Mouse (Mus musculus) kidney, embryonic 16.5 days (tissue): ENCODE measurements at regions not wholly inside any gene's neighbourhood (a gene's known extent, or its start where the extent isn't known, plus 50 kb on each side); places are given as distances from the start of the nearest gene placed in this dataset.

Source experiments
- ATAC-seq: fragments of 200-750 bp; cut with Nextera tagmentation; 2 replicates; pipeline ENCODE4 v1.8.0; 2017; ENCODE audit warnings: moderate TSS enrichment; ENCODE audit not compliant: low FRiP score, low TSS enrichment
- H3K27ac ChIP-seq: fragments of 300-500 bp; sonication (generic); 2 replicates; pipeline ENCODE4 v1.5.1; 2014; ENCODE audit warnings: low read length
- H3K27me3 ChIP-seq: fragments of 300-500 bp; sonication (generic); 2 replicates; pipeline ENCODE4 v1.6.1; 2014; ENCODE audit warnings: low read length, control low read depth, mixed read lengths; ENCODE audit not compliant: insufficient read depth
- H3K36me3 ChIP-seq: fragments of 300-500 bp; sonication (generic); 2 replicates; pipeline ENCODE4 v1.6.1; 2014; ENCODE audit warnings: low read length, control low read depth, mixed read lengths; ENCODE audit not compliant: insufficient read depth
- H3K4me1 ChIP-seq: fragments of 300-500 bp; sonication (generic); 2 replicates; pipeline ENCODE4 v1.6.1; 2014; ENCODE audit warnings: low read length, control low read depth, mixed read lengths; ENCODE audit not compliant: insufficient read depth
- H3K4me2 ChIP-seq: fragments of 300-500 bp; sonication (generic); replicated peaks from 2 replicates; pipeline ENCODE4 v1.6.1; 2014; ENCODE audit warnings: low read depth, low read length
- H3K4me3 ChIP-seq: fragments of 300-500 bp; sonication (generic); 2 replicates; pipeline ENCODE4 v1.5.1; 2014; ENCODE audit warnings: mild to moderate bottlenecking, low read length
- H3K9ac ChIP-seq: fragments of 300-500 bp; sonication (generic); replicated peaks from 2 replicates; pipeline ENCODE4 v1.6.1; 2014; ENCODE audit warnings: low read length
- H3K9me3 ChIP-seq: fragments of 300-500 bp; sonication (generic); 2 replicates; pipeline ENCODE4 v1.6.1; 2016; ENCODE audit warnings: low read length, control low read depth
- WGBS: fragments of 180-500 bp; shearing (Covaris S2); extraction: QIAGEN DNeasy Blood & Tissue Kit; methylation state at CpG from one replicate; pipeline ENCODE4 v1.1.7; 2014; 5-methylcytosine and 5-hydroxymethylcytosine counted together

DNA sequence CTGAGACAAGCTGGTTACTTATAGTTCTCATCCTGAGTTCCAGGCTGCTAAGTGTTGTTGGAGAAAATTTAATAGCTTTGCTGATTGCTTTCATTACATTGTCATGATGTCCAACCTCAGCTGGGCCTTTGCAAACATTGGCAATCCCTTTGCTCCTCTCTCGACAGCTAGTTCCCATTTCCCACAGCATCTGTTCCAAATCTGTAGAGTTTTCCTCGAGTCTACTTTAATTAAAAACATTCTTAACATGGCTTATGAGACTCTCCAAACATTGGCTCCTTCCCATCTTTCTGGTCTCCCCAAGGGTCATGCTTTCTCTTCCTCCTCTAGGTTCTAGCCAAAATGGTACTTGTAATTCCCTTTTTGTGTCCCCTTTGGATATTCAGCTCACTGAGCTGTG lies 672.6 kb upstream of the Gm8797 start:
- H3K27me3 ChIP-seq, result no peaks in the 10 kb centered on the region
- H3K36me3 ChIP-seq, result no peaks in the 10 kb centered on the region
- H3K9me3 ChIP-seq, result peaks cover 3% of the 10 kb centered on the region; the same call in 1 of the 2 replicates
- 67% methylated on average over 2 of the region's 2 CpGs for WGBS
- no peak overlapping the region for H3K4me2 ChIP-seq
- ATAC-seq, result no peak
- no peak overlapping the region for H3K9ac ChIP-seq
- H3K4me3 ChIP-seq, result no peak overlapping the region
- no peak overlapping the region for H3K27ac ChIP-seq
- H3K4me1 ChIP-seq, result no peaks in the 10 kb centered on the region

DNA sequence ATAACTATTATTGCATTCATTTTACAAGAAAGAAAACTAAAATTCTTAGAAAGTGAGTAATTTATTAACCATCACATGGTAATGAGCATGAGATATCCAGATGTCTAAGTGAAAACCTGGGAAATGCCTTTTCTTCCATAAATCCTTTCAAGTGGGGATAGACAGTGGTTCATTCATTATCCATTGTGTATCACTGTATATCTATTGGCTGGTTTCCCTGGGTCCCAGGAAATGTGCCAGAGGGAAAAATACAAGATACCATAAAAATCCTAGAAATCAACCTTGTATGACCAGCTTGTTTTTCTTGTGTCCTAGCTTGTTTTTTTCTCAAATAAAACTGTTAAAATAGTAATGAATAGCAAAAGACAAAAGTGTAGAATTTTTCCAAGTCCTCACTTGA lies 663.9 kb upstream of the Gm8797 start:
- Histone ChIP-seq H3K36me3 (no peaks in the 10 kb centered on the region), H3K9me3 (no peaks in the 10 kb centered on the region), H3K9ac (no peak overlapping the region), H3K27ac (no peak overlapping the region), H3K4me2 (no peak overlapping the region), H3K4me1 (no peaks in the 10 kb centered on the region), H3K4me3 (no peak overlapping the region), H3K27me3 (no peaks in the 10 kb centered on the region)
- no peak for ATAC-seq

DNA sequence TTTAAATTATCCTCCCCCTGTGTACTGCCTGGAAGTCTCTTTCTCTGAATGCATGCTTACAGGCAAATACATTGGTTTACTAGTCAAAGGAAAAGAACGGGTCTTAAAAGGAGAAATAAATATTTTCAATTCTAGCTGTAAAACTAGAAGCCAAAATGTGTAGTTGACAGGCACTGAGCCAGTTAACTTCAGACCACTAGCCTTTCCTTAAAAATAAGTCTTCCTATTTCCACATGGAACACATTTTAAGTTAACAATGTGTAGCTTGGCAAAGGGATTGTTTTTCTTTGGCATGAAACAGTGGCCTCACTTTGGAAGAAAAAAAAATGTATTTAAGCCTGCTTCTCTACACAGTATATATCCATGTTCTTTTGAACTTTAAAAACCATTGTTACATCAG lies 661.7 kb upstream of the Gm8797 start:
- H3K4me3 ChIP-seq, result no peak overlapping the region

DNA sequence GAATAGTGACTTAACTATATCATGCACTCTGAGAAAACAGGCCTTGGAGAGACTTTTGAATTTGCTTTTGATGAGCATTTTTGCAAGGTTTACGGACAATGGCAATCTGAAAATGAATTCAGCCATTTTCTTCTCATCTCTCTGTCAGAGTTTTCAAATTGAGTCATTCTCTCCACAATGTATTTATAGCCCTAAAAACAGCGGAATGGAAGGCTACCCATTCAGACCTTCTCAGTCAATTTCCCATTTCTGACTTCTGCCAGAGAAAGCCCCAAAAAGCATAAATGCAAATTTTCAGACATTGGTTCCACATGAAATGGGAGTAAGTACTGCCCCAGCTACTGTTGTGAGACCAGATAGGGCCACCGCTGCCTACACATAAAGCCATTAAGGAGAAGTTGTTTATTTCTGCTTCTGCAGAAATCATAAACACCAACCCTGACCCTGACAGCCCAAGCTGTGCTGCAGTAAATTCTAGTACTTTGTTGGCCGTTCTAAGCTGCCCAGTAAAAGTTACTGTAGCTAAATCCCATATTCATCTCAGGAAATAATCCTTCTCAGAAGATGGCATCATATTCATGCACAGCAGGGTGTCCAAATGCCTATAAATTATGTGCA lies 661.1 kb upstream of the Gm8797 start:
- H3K4me1 ChIP-seq, result no peaks in the 10 kb centered on the region
- WGBS, result 61% methylated on average over 4 of the region's 4 CpGs
- H3K4me3 ChIP-seq, result no peak overlapping the region
- H3K9me3 ChIP-seq, result no peaks in the 10 kb centered on the region
- H3K27me3 ChIP-seq, result no peaks in the 10 kb centered on the region
- no peaks in the 10 kb centered on the region for H3K36me3 ChIP-seq
- H3K4me2 ChIP-seq, result no peak overlapping the region
- ATAC-seq, result no peak; the same call in 1 of the 2 replicates
- no peak overlapping the region for H3K27ac ChIP-seq
- no peak overlapping the region for H3K9ac ChIP-seq

More for the DNA sequence above, 661.7 kb upstream of the Gm8797 start:
- Histone ChIP-seq H3K27me3 (no peaks in the 10 kb centered on the region), H3K9ac (no peak overlapping the region), H3K9me3 (no peaks in the 10 kb centered on the region), H3K36me3 (no peaks in the 10 kb centered on the region), H3K27ac (no peak overlapping the region), H3K4me2 (no peak overlapping the region), H3K4me1 (no peaks in the 10 kb centered on the region)
- ATAC-seq, result no peak
- 53% methylated on average over 1 of the region's 1 CpGs for WGBS

DNA sequence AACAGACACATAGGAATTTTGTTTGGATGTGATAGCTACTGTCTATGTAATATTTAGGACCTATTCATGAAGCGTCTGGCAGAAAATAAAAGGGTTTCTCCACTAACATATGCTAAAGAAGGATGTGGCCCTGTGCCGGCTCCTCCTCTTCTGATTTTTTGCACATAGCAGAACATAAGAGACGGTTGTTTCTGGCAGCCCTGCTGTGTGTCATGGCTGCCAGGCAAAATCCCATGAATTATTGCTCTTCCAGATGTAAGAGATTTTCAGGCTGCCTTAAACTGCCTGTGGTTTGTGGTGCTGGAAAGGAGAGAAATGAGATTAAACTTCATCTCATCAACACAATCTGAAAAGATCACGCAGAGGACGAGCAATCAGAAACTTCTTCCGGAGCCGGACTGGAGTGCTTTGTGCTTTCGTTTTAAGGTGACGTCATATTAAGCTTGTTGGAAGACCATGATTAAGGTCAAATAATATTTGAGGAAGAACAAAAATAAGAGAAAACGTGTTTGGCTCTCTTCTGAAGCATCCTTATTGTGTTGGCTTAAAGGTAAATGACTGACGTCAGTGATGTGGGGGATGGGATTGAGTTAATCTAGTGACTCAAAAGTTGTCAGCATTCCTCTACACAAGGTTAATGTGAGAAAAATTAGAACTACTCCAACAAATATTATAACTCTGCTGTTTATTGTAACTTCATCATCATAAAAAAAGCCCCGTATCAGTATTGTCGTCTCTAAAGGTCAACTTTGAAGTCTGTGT lies 660.3 kb upstream of the Gm8797 start:
- Histone ChIP-seq H3K36me3 (no peaks in the 10 kb centered on the region), H3K9ac (no peak overlapping the region), H3K27ac (no peak overlapping the region), H3K4me2 (no peak overlapping the region; the same call in 1 of the 2 replicates), H3K9me3 (no peaks in the 10 kb centered on the region), H3K4me3 (0 out of 2 replicates have a peak overlapping the region, but pooled peaks have one; percentile 14), H3K4me1 (no peaks in the 10 kb centered on the region), H3K27me3 (no peaks in the 10 kb centered on the region)
- 0 out of 2 replicates have a peak, but pooled peaks have one; percentile 31 for ATAC-seq
- 71% methylated on average over 13 of the region's 13 CpGs for WGBS

DNA sequence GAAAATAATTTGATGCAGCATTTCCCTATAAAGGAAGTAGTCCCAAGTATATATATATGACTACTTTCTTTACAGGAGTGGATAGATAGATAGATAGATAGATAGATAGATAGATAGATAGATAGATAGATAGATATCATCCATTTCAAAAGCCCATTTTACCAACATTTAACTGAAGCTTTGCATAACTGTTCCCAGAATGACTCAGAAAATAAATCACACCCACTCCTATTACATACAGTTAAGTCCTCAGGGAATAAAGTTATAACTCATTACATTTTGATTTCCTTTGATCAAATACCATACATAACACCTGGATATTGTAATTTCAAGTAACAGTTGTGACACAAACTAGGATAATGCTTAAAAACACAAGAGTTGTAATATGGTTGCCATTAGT lies 659.6 kb upstream of the Gm8797 start:
- Histone ChIP-seq H3K4me2 (no peak overlapping the region), H3K27ac (no peak overlapping the region), H3K9ac (no peak overlapping the region), H3K36me3 (no peaks in the 10 kb centered on the region), H3K4me3 (no peak overlapping the region), H3K4me1 (no peaks in the 10 kb centered on the region), H3K9me3 (no peaks in the 10 kb centered on the region), H3K27me3 (no peaks in the 10 kb centered on the region)
- ATAC-seq, result no peak
